Mouse (Mus musculus): ENCODE results near the gene Daglb. TPM values are rescaled to one million over a fixed set of nuclear protein-coding genes. Genes with fewer than 3 reads are reported as not detected.

Gene Daglb
- polyA plus RNA-seq, 1 experiment from 2014 or later: 9.0 TPM

- Histone ChIP-seq H3K4me3 (ENCODE audit: low read depth, low read length) (no peak overlapping the region), H3K27ac (ENCODE audit: low read length) (peak overlapping the region; percentile 53; the same call in 1 of the 2 replicates), H3K9ac (replicated peaks; ENCODE audit: low read depth, low read length) (no peak overlapping the region), H3K4me1 (ENCODE audit: control insufficient read depth, insufficient read depth, low read length) (peaks cover 33% of the 10 kb centered on the region), H3K9me3 (ENCODE audit: control insufficient read depth, low read depth, low read length) (no peaks in the 10 kb centered on the region), H3K27me3 (ENCODE audit: control insufficient read depth, insufficient read depth, low read length) (no peaks in the 10 kb centered on the region), H3K36me3 (ENCODE audit: control insufficient read depth, insufficient read depth, low read length) (peaks cover 38% of the 10 kb centered on the region), H3K4me2 (replicated peaks; ENCODE audit: low read depth, low read length) (0 out of 2 replicates have a peak overlapping the region, but pooled peaks have one; percentile 6)
- no peak for ATAC-seq (ENCODE audit: insufficient number of reproducible peaks, insufficient read depth, low FRiP score, low read depth)
- WGBS: 44% methylated on average over 6 of the region's 6 CpGs
These were observed 53.1 kb downstream of the Daglb start for GRCm38 (mm10) chr5:143517436-143517835.

GRCm38 (mm10) chr5:143518045-143518591 lies 53.7 kb downstream of the Daglb start:
- H3K9ac ChIP-seq (replicated peaks; ENCODE audit: low read depth, low read length): no peak overlapping the region
- WGBS: 25% methylated on average over 6 of the region's 6 CpGs
- H3K4me3 ChIP-seq (ENCODE audit: low read depth, low read length): no peak overlapping the region
- peak; percentile 78 for ATAC-seq (ENCODE audit: insufficient number of reproducible peaks, insufficient read depth, low FRiP score, low read depth)
- no peaks in the 10 kb centered on the region for H3K9me3 ChIP-seq (ENCODE audit: control insufficient read depth, low read depth, low read length)
- no peaks in the 10 kb centered on the region for H3K27me3 ChIP-seq (ENCODE audit: control insufficient read depth, insufficient read depth, low read length)
- H3K36me3 ChIP-seq (ENCODE audit: control insufficient read depth, insufficient read depth, low read length): peaks cover 36% of the 10 kb centered on the region
- peaks cover 31% of the 10 kb centered on the region for H3K4me1 ChIP-seq (ENCODE audit: control insufficient read depth, insufficient read depth, low read length)
- H3K4me2 ChIP-seq (replicated peaks; ENCODE audit: low read depth, low read length): peak overlapping the region; percentile 30
- peak overlapping the region; percentile 85 for H3K27ac ChIP-seq (ENCODE audit: low read length)

- no peak for ATAC-seq (ENCODE audit: insufficient number of reproducible peaks, insufficient read depth, low FRiP score, low read depth)
- no peaks in the 10 kb centered on the region for H3K27me3 ChIP-seq (ENCODE audit: control insufficient read depth, insufficient read depth, low read length)
- H3K4me3 ChIP-seq (ENCODE audit: low read depth, low read length): no peak overlapping the region
- peaks cover 13% of the 10 kb centered on the region; the same call in 1 of the 2 replicates for H3K36me3 ChIP-seq (ENCODE audit: control insufficient read depth, insufficient read depth, low read length)
- H3K27ac ChIP-seq (ENCODE audit: low read length): no peak overlapping the region
- peaks cover 38% of the 10 kb centered on the region for H3K4me1 ChIP-seq (ENCODE audit: control insufficient read depth, insufficient read depth, low read length)
- H3K4me2 ChIP-seq (replicated peaks; ENCODE audit: low read depth, low read length): no peak overlapping the region
- no peaks in the 10 kb centered on the region for H3K9me3 ChIP-seq (ENCODE audit: control insufficient read depth, low read depth, low read length)
- WGBS: 70% methylated on average over 2 of the region's 2 CpGs
- H3K9ac ChIP-seq (replicated peaks; ENCODE audit: low read depth, low read length): no peak overlapping the region
These were observed 56.0 kb downstream of the Daglb start for GRCm38 (mm10) chr5:143520415-143520814.

- Histone ChIP-seq H3K27me3 (ENCODE audit: control insufficient read depth, insufficient read depth, low read length) (no peaks in the 10 kb centered on the region), H3K9me3 (ENCODE audit: control insufficient read depth, low read depth, low read length) (no peaks in the 10 kb centered on the region), H3K27ac (ENCODE audit: low read length) (no peak overlapping the region), H3K4me3 (ENCODE audit: low read depth, low read length) (no peak overlapping the region), H3K4me2 (replicated peaks; ENCODE audit: low read depth, low read length) (no peak overlapping the region), H3K9ac (replicated peaks; ENCODE audit: low read depth, low read length) (no peak overlapping the region), H3K36me3 (ENCODE audit: control insufficient read depth, insufficient read depth, low read length) (no peaks in the 10 kb centered on the region; the same call in 1 of the 2 replicates), H3K4me1 (ENCODE audit: control insufficient read depth, insufficient read depth, low read length) (peaks cover 38% of the 10 kb centered on the region)
- no peak for ATAC-seq (ENCODE audit: insufficient number of reproducible peaks, insufficient read depth, low FRiP score, low read depth)
- WGBS: 86% methylated on average over 3 of the region's 3 CpGs
These were observed 58.5 kb downstream of the Daglb start for GRCm38 (mm10) chr5:143522882-143523281.

- H3K27ac ChIP-seq (ENCODE audit: low read length): no peak overlapping the region
- H3K36me3 ChIP-seq (ENCODE audit: control insufficient read depth, insufficient read depth, low read length): no peaks in the 10 kb centered on the region
- peaks cover 20% of the 10 kb centered on the region for H3K4me1 ChIP-seq (ENCODE audit: control insufficient read depth, insufficient read depth, low read length)
- no peak for ATAC-seq (ENCODE audit: insufficient number of reproducible peaks, insufficient read depth, low FRiP score, low read depth)
- no peaks in the 10 kb centered on the region for H3K27me3 ChIP-seq (ENCODE audit: control insufficient read depth, insufficient read depth, low read length)
- H3K9ac ChIP-seq (replicated peaks; ENCODE audit: low read depth, low read length): no peak overlapping the region
- H3K4me3 ChIP-seq (ENCODE audit: low read depth, low read length): peak overlapping the region; percentile 97
- peak overlapping the region; percentile 61 for H3K4me2 ChIP-seq (replicated peaks; ENCODE audit: low read depth, low read length)
- H3K9me3 ChIP-seq (ENCODE audit: control insufficient read depth, low read depth, low read length): no peaks in the 10 kb centered on the region
- WGBS: 36% methylated on average over 7 of the region's 7 CpGs
These were observed 61.3 kb downstream of the Daglb start for GRCm38 (mm10) chr5:143525454-143526225.

GRCm38 (mm10) chr5:143526698-143527331 lies 62.4 kb downstream of the Daglb start:
- ATAC-seq (ENCODE audit: insufficient number of reproducible peaks, insufficient read depth, low FRiP score, low read depth): no peak
- H3K27ac ChIP-seq (ENCODE audit: low read length): peak overlapping the region; percentile 99
- peak overlapping the region; percentile 97 for H3K4me3 ChIP-seq (ENCODE audit: low read depth, low read length)
- H3K36me3 ChIP-seq (ENCODE audit: control insufficient read depth, insufficient read depth, low read length): no peaks in the 10 kb centered on the region
- peak overlapping the region; percentile 61 for H3K4me2 ChIP-seq (replicated peaks; ENCODE audit: low read depth, low read length)
- no peaks in the 10 kb centered on the region for H3K27me3 ChIP-seq (ENCODE audit: control insufficient read depth, insufficient read depth, low read length)
- H3K4me1 ChIP-seq (ENCODE audit: control insufficient read depth, insufficient read depth, low read length): peaks cover 20% of the 10 kb centered on the region
- H3K9me3 ChIP-seq (ENCODE audit: control insufficient read depth, low read depth, low read length): no peaks in the 10 kb centered on the region
- WGBS: under 1% methylated on average over 28 of the region's 28 CpGs
- peak overlapping the region; percentile 100 for H3K9ac ChIP-seq (replicated peaks; ENCODE audit: low read depth, low read length)

- H3K4me2 ChIP-seq (replicated peaks; ENCODE audit: low read depth, low read length): peak within 1 kb of the TSS; percentile 79
- H3K27ac ChIP-seq (ENCODE audit: low read length): peak within 1 kb of the TSS; percentile 99
- H3K9ac ChIP-seq (replicated peaks; ENCODE audit: low read depth, low read length): peak within 1 kb of the TSS; percentile 100
- WGBS: under 1% methylated on average over 98 of the region's 105 CpGs
- peaks cover 20% of the 10 kb centered on the region for H3K4me1 ChIP-seq (ENCODE audit: control insufficient read depth, insufficient read depth, low read length)
- H3K36me3 ChIP-seq (ENCODE audit: control insufficient read depth, insufficient read depth, low read length): no peaks in the 10 kb centered on the region
- no peaks in the 10 kb centered on the region for H3K27me3 ChIP-seq (ENCODE audit: control insufficient read depth, insufficient read depth, low read length)
- peak within 1 kb of the TSS; percentile 97 for H3K4me3 ChIP-seq (ENCODE audit: low read depth, low read length)
- peak; percentile 95 for ATAC-seq (ENCODE audit: insufficient number of reproducible peaks, insufficient read depth, low FRiP score, low read depth)
- no peaks in the 10 kb centered on the region for H3K9me3 ChIP-seq (ENCODE audit: control insufficient read depth, low read depth, low read length)
These were observed 63.3 kb downstream of the Daglb start, which contains the start of gene Rac1 for GRCm38 (mm10) chr5:143527486-143528307. Gene Rac1, minus strand, starts transcription at chr5:143528036.

- peak overlapping the region; percentile 79 for H3K4me2 ChIP-seq (replicated peaks; ENCODE audit: low read depth, low read length)
- H3K27me3 ChIP-seq (ENCODE audit: control insufficient read depth, insufficient read depth, low read length): no peaks in the 10 kb centered on the region
- peak; percentile 19; the same call in 1 of the 2 replicates for ATAC-seq (ENCODE audit: insufficient number of reproducible peaks, insufficient read depth, low FRiP score, low read depth)
- peak overlapping the region; percentile 99 for H3K27ac ChIP-seq (ENCODE audit: low read length)
- peak overlapping the region; percentile 100 for H3K9ac ChIP-seq (replicated peaks; ENCODE audit: low read depth, low read length)
- WGBS: 16% methylated on average over 7 of the region's 7 CpGs
- H3K4me1 ChIP-seq (ENCODE audit: control insufficient read depth, insufficient read depth, low read length): peaks cover 20% of the 10 kb centered on the region
- H3K36me3 ChIP-seq (ENCODE audit: control insufficient read depth, insufficient read depth, low read length): no peaks in the 10 kb centered on the region
- H3K4me3 ChIP-seq (ENCODE audit: low read depth, low read length): peak overlapping the region; percentile 97
- no peaks in the 10 kb centered on the region for H3K9me3 ChIP-seq (ENCODE audit: control insufficient read depth, low read depth, low read length)
These were observed 63.9 kb downstream of the Daglb start for GRCm38 (mm10) chr5:143528308-143528683.

Measured in stomach, embryonic 14.5 days (tissue).